10 mouse cellular contexts compared by ENCODE assay signal in the genomic region with DNA sequence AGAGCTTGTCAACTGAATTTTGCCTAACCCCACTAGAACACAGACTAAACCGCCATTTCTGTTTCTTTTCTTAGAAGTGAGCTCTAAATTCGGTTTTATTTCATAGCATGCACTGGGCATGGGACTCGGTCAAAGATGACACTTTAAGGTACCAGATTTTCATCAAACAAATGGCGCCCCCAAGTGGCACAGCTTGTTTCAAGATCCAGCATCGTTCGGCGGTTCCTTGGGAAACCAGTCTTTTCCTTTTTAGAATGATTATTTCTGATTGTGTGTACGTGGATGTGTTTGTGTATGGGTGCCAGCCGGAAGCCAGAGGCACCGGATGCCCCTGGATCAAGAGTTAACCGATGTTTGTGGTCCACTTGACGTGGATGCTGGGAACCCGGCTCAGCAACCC. TPM values are rescaled to one million over a fixed set of nuclear protein-coding genes. Genes with fewer than 3 reads are reported as not detected.
DNase-seq lines count a peak whose midpoint lies in the region; ATAC-seq and TF ChIP-seq lines count a peak whose summit lies in the region.
"Had no signal": no experiment of that assay in that cellular context is flagged by ENCODE, and none has a peak within 500 bp of the region (broad histone marks: within the 10 kb centered on the region; RNA-seq: fewer than 3 reads in every experiment).

No protein-coding gene starts in this region.

- no peaks in the 10 kb centered on the region for H3K36me3 ChIP-seq in heart, embryonic 11.5 days (ENCODE audit: control insufficient read depth, insufficient read depth, low read length)
- H3K36me3 ChIP-seq in ES-E14 (ENCODE audit: control insufficient read depth, insufficient read depth, low read length, poor library complexity, severe bottlenecking): no peaks in the 10 kb centered on the region
- H3K36me3 ChIP-seq: limb, embryonic 15.5 days had no signal

- H3K9ac ChIP-seq in heart, embryonic 11.5 days (ENCODE audit: low read depth, low read length): no peak overlapping the region
- no peak overlapping the region for H3K9ac ChIP-seq in ES-E14 (ENCODE audit: insufficient read depth, low read depth, low read length, poor library complexity, severe bottlenecking)
- H3K9ac ChIP-seq: limb, embryonic 15.5 days had no signal

- intact Hi-C loops in left cerebral cortex, postnatal 25 days (cut with DNase I): loop anchor here (5.0 kb wide), 2 partner anchors 352 to 602 kb away; a partner anchor contains a TSS

- H3K4me3 ChIP-seq in heart, embryonic 11.5 days (ENCODE audit: low read depth, low read length): no peak overlapping the region
- no peak overlapping the region for H3K4me3 ChIP-seq in ES-E14 (ENCODE audit: insufficient read depth in 1 of 2, low read depth in 1 of 2, low read length in 2 of 2, poor library complexity in 1 of 2, severe bottlenecking in 1 of 2)
- H3K4me3 ChIP-seq: limb, embryonic 15.5 days had no signal

- no peak overlapping the region for H3K27ac ChIP-seq in heart, embryonic 11.5 days (ENCODE audit: low read depth, low read length)
- H3K27ac ChIP-seq in ES-E14 (ENCODE audit: insufficient read depth, low read depth, low read length, poor library complexity, severe bottlenecking): no peak overlapping the region
- H3K27ac ChIP-seq: limb, embryonic 15.5 days had no signal

- peak; percentile 27 for DNase-seq in heart, adult 8-10 months (ENCODE audit: low spot score)
- DNase-seq in 3T3-L1 (ENCODE audit: low read depth, low spot score): peak; percentile 81
- DNase-seq in ES-E14 (ENCODE audit: low read depth, low spot score): no peak
- DNase-seq in forelimb bud, embryonic 11.5 days (ENCODE audit: low read depth, low spot score): peak; percentile 28
- DNase-seq in left cerebral cortex, postnatal 25 days (ENCODE audit: low spot score in 2 of 2): peak; percentile 51 to 70
- peak; percentile 50 to 75 for DNase-seq in right cerebral cortex, postnatal 10 days (ENCODE audit: low spot score in 2 of 2)

- in situ Hi-C loops in ES-E14 (cut with MboI; ENCODE audit: low sequenced_read_pairs in 2 of 2, unreplicated experiment in 2 of 2): loop anchor here in 1 of 2 experiments (25.0 kb wide), 1 partner anchor 203 kb away; no protein-coding TSS in a partner anchor

- no peaks in the 10 kb centered on the region for H3K4me1 ChIP-seq in heart, embryonic 11.5 days (ENCODE audit: control insufficient read depth, insufficient read depth, low read length)
- peaks cover 2% of the 10 kb centered on the region in 2 experiments; a peak in 1 of 4 replicates for H3K4me1 ChIP-seq in ES-E14 (ENCODE audit: control insufficient read depth in 2 of 2, insufficient read depth in 2 of 2, low read length in 2 of 2, poor library complexity in 1 of 2)

- no peak overlapping the region; the same call in 1 of the 2 replicates for H3K4me2 ChIP-seq in heart, embryonic 11.5 days
- H3K4me2 ChIP-seq: limb, embryonic 15.5 days had no signal

- H3K27me3 ChIP-seq in heart, embryonic 11.5 days (ENCODE audit: control insufficient read depth, insufficient read depth, low read length): 0 out of 2 replicates have a peak, but pooled peaks cover 2% of the 10 kb centered on the region
- H3K27me3 ChIP-seq: limb, embryonic 15.5 days had no signal

- ATAC-seq in heart, embryonic 11.5 days (replicated peaks; ENCODE audit: insufficient number of reproducible peaks, low FRiP score, low TSS enrichment): no peak
- no peak for ATAC-seq in inflammation-experienced regulatory T-cells, adult 6 months

- WGBS in heart, embryonic 11.5 days (ENCODE audit: insufficient replicate concordance): 26% methylated on average over 13 of the region's 13 CpGs

- no peaks in the 10 kb centered on the region for H3K9me3 ChIP-seq in heart, embryonic 11.5 days (replicated peaks; ENCODE audit: control insufficient read depth, low read length)
- no peaks in the 10 kb centered on the region for H3K9me3 ChIP-seq in ES-E14 (ENCODE audit: control insufficient read depth, insufficient read depth, low read depth, low read length)
- H3K9me3 ChIP-seq: limb, embryonic 15.5 days had no signal

TF ChIP-seq in ES-E14, 5 proteins besides CTCF, POLR2A, EP300 and RAD21:
- TF ChIP-seq MAFK (IDR thresholded peaks at IDR 0.05; ENCODE audit: insufficient read depth, low read depth, low read length): no peak
- TF ChIP-seq HCFC1 (IDR thresholded peaks at IDR 0.05; ENCODE audit: borderline replicate concordance, insufficient read depth, low read length): no peak
- TF ChIP-seq ZC3H11A (IDR thresholded peaks at IDR 0.05; ENCODE audit: borderline replicate concordance, low read depth, low read length): peak; percentile 80
- no peak for TF ChIP-seq CHD2 (IDR thresholded peaks at IDR 0.05; ENCODE audit: low read depth, low read length)
- TF ChIP-seq ZNF384 (IDR thresholded peaks at IDR 0.05; ENCODE audit: low read depth, low read length): no peak

RNA-seq across cellular contexts. Expression of a gene that starts 27.7 kb away (rescaled TPM):
- total RNA-seq in heart, adult 8-10 months (2022): 1 to 10 TPM; 2.8 to 4.1 (median 3.2) TPM
- 3.0 and 3.1 TPM in 2 replicates for polyA plus RNA-seq in heart, embryonic 11.5 days (2014; fragmentation: Nextera tagmentation; extraction: Ambion mirVana)
- total RNA-seq in ES-E14 (2012; rRNA removed): 4.1 and 6.6 TPM in 2 replicates
- 1 to 10 TPM in 1 of 2 experiments, under 1 TPM in 1; 0.85 to 1.2 TPM for total RNA-seq in left cerebral cortex, postnatal 25 days (2021)
- polyA plus RNA-seq in inflammation-experienced regulatory T-cells, adult 6 months (2017; shearing (Covaris generic)): not detected

RNA-seq across cellular contexts. Expression of a gene that starts 39.5 kb away (rescaled TPM):
- not detected for total RNA-seq in heart, adult 8-10 months (2022)
- not detected in 2 replicates for polyA plus RNA-seq in heart, embryonic 11.5 days (2014; fragmentation: Nextera tagmentation; extraction: Ambion mirVana)
- total RNA-seq in ES-E14 (2012; rRNA removed): not detected in 2 replicates
- not detected for total RNA-seq in left cerebral cortex, postnatal 25 days (2021)
- 100 to 1,000 TPM in 1 of 3 experiments, 1 to 10 TPM in 2; 1.0 to 254 (median 2.3) TPM for polyA plus RNA-seq in inflammation-experienced regulatory T-cells, adult 6 months (2017; shearing (Covaris generic))
- polyA plus RNA-seq: limb, embryonic 15.5 days; stomach, embryonic 16.5 days had no signal

RNA-seq across cellular contexts. Expression of a gene that starts 55.8 kb away (rescaled TPM):
- total RNA-seq in heart, adult 8-10 months (2022): 1 to 10 TPM in 1 of 4 experiments, under 1 TPM in 3; 0.44 to 1.3 (median 0.59) TPM
- 0.44 and 0.90 TPM in 2 replicates for polyA plus RNA-seq in heart, embryonic 11.5 days (2014; fragmentation: Nextera tagmentation; extraction: Ambion mirVana)
- total RNA-seq in ES-E14 (2012; rRNA removed): not detected in 2 replicates
- total RNA-seq in left cerebral cortex, postnatal 25 days (2021): under 1 TPM in 1 of 2 experiments, not detected in 1; 0.41 TPM
- polyA plus RNA-seq in inflammation-experienced regulatory T-cells, adult 6 months (2017; shearing (Covaris generic)): 1 to 10 TPM in 1 of 3 experiments, under 1 TPM in 2; 0.27 to 4.4 (median 0.63) TPM
